Mouse (Mus musculus) erythroblast, adult 5-6 weeks (primary cell): ENCODE results near the gene Zscan25. TPM values are rescaled to one million over a fixed set of nuclear protein-coding genes. Genes with fewer than 3 reads are reported as not detected.

ENCODE experiments used
- total RNA-seq, 2 experiments: library from RNA; stranded (forward) in 1 of 2; stranded (reverse) in 1 of 2; fragments of 150-400 nt in 1 of 2; fragments of 200-764, 138-1000 nt in 1 of 2; gene quantifications; 2 replicates each; pipeline versions ENCODE4 v1.2.3 to v1.2.4; 2015 to 2017; ENCODE audit warnings: low replicate concordance in 2 of 2

Gene Zscan25
- total RNA-seq, 2 experiments from 2014 or later: 1.7 TPM; not detected in 1

Other genes starting within 250 kb of the Zscan25 start
- not detected in 2 replicates for gene Gm4871, start 247.7 kb upstream of the Zscan25 start, total RNA-seq (2015; ENCODE audit: low replicate concordance)
- not detected in 2 replicates for gene Gm4871, start 247.7 kb upstream of the Zscan25 start, total RNA-seq (2017; ENCODE audit: low replicate concordance)
- gene 1700018F24Rik, start 237.5 kb upstream of the Zscan25 start, total RNA-seq (2015; ENCODE audit: low replicate concordance): not detected in 2 replicates
- gene 1700018F24Rik, start 237.5 kb upstream of the Zscan25 start, total RNA-seq (2017; ENCODE audit: low replicate concordance): not detected in 2 replicates
- gene Arpc1a, start 196.7 kb upstream of the Zscan25 start, total RNA-seq (2015; ENCODE audit: low replicate concordance): 25.2 and 41.4 TPM in 2 replicates
- 13.6 and 27.2 TPM in 2 replicates for gene Arpc1a, start 196.7 kb upstream of the Zscan25 start, total RNA-seq (2017; ENCODE audit: low replicate concordance)
- gene Kpna7, start 196.5 kb upstream of the Zscan25 start, total RNA-seq (2015; ENCODE audit: low replicate concordance): not detected in 2 replicates
- not detected in 2 replicates for gene Kpna7, start 196.5 kb upstream of the Zscan25 start, total RNA-seq (2017; ENCODE audit: low replicate concordance)
- gene Arpc1b, start 166.3 kb upstream of the Zscan25 start, total RNA-seq (2015; ENCODE audit: low replicate concordance): 60.5 and 70.8 TPM in 2 replicates
- gene Arpc1b, start 166.3 kb upstream of the Zscan25 start, total RNA-seq (2017; ENCODE audit: low replicate concordance): 46.7 and 74.1 TPM in 2 replicates
- gene Pdap1, start 140.3 kb upstream of the Zscan25 start, total RNA-seq (2015; ENCODE audit: low replicate concordance): 12.3 and 14.2 TPM in 2 replicates
- gene Pdap1, start 140.3 kb upstream of the Zscan25 start, total RNA-seq (2017; ENCODE audit: low replicate concordance): 23.2 and 50.9 TPM in 2 replicates
- gene Bud31, start 140.1 kb upstream of the Zscan25 start, total RNA-seq (2015; ENCODE audit: low replicate concordance): 113 and 149 TPM in 2 replicates
- gene Bud31, start 140.1 kb upstream of the Zscan25 start, total RNA-seq (2017; ENCODE audit: low replicate concordance): 170 and 223 TPM in 2 replicates
- gene Ptcd1, start 113.4 kb upstream of the Zscan25 start, total RNA-seq (2015; ENCODE audit: low replicate concordance): 2.7 and 4.8 TPM in 2 replicates
- gene Ptcd1, start 113.4 kb upstream of the Zscan25 start, total RNA-seq (2017; ENCODE audit: low replicate concordance): 6.8 and 10.1 TPM in 2 replicates
- gene Cpsf4, start 113.3 kb upstream of the Zscan25 start, total RNA-seq (2015; ENCODE audit: low replicate concordance): 8.1 and 11.1 TPM in 2 replicates
- 15.1 and 17.0 TPM in 2 replicates for gene Cpsf4, start 113.3 kb upstream of the Zscan25 start, total RNA-seq (2017; ENCODE audit: low replicate concordance)
- 78.0 and 168 TPM in 2 replicates for gene Atp5j2, start 88.4 kb upstream of the Zscan25 start, total RNA-seq (2015; ENCODE audit: low replicate concordance)
- gene Atp5j2, start 88.4 kb upstream of the Zscan25 start, total RNA-seq (2017; ENCODE audit: low replicate concordance): 43.4 and 55.3 TPM in 2 replicates
- gene Zkscan14, start 78.6 kb upstream of the Zscan25 start, total RNA-seq (2015; ENCODE audit: low replicate concordance): 10.6 and 12.3 TPM in 2 replicates
- gene Zkscan14, start 78.6 kb upstream of the Zscan25 start, total RNA-seq (2017; ENCODE audit: low replicate concordance): 38.9 and 39.4 TPM in 2 replicates
- gene Zkscan5, start 75.9 kb upstream of the Zscan25 start, total RNA-seq (2015; ENCODE audit: low replicate concordance): 4.4 TPM in 1 of 2 replicates, not detected in the other
- 3.9 and 8.9 TPM in 2 replicates for gene Zkscan5, start 75.9 kb upstream of the Zscan25 start, total RNA-seq (2017; ENCODE audit: low replicate concordance)
- 24.8 and 33.9 TPM in 2 replicates for gene Zfp655, start 48.8 kb upstream of the Zscan25 start, total RNA-seq (2015; ENCODE audit: low replicate concordance)
- 36.8 and 44.6 TPM in 2 replicates for gene Zfp655, start 48.8 kb upstream of the Zscan25 start, total RNA-seq (2017; ENCODE audit: low replicate concordance)
- gene Cyp3a57, start 64.8 kb downstream of the Zscan25 start, total RNA-seq (2015; ENCODE audit: low replicate concordance): not detected in 2 replicates
- not detected in 2 replicates for gene Cyp3a57, start 64.8 kb downstream of the Zscan25 start, total RNA-seq (2017; ENCODE audit: low replicate concordance)
- not detected in 2 replicates for gene Cyp3a16, start 189.2 kb downstream of the Zscan25 start, total RNA-seq (2015; ENCODE audit: low replicate concordance)
- not detected in 2 replicates for gene Cyp3a16, start 189.2 kb downstream of the Zscan25 start, total RNA-seq (2017; ENCODE audit: low replicate concordance)